Mouse (Mus musculus) CD4-positive, CD25-positive, alpha-beta regulatory T cell, adult 4 months (primary cell): ENCODE results near the gene Gm6899. TPM values are rescaled to one million over a fixed set of nuclear protein-coding genes. Genes with fewer than 3 reads are reported as not detected.

ENCODE experiments used
- ATAC-seq: one replicate; pipeline ENCODE4 v1.8.0; 2017
- polyA plus RNA-seq, 2 experiments: library from polyadenylated mRNA; unstranded; fragments of 100-300 nt; shearing (Covaris generic); gene quantifications; one replicate each; pipeline ENCODE4 v1.2.1; 2017

The Gm6899 gene
- polyA plus RNA-seq, result not detected

- peak; percentile 89 for ATAC-seq
These were observed at the start of gene Gm6899, which contains the start of gene Vrk2 for GRCm38 (mm10) chr11:26593061-26594059. Gene Gm6899 (plus strand): TSS chr11:26593241. Gene Vrk2 (minus strand): TSS chr11:26593999.

GRCm38 (mm10) chr11:26551551-26551950 lies 41.5 kb upstream of the Gm6899 start:
- ATAC-seq, result no peak

- ATAC-seq, result no peak
These were observed 7.4 kb upstream of the Gm6899 start for GRCm38 (mm10) chr11:26585409-26586366.

GRCm38 (mm10) chr11:26586367-26587183 lies 6.5 kb upstream of the Gm6899 start:
- peak; percentile 41 for ATAC-seq

GRCm38 (mm10) chr11:26587184-26587524 lies 5.9 kb upstream of the Gm6899 start:
- no peak for ATAC-seq

GRCm38 (mm10) chr11:26592395-26593053 lies 517 bp upstream of the Gm6899 start:
- ATAC-seq, result no peak

GRCm38 (mm10) chr11:26594487-26594886 lies 1.4 kb downstream of the Gm6899 start:
- no peak for ATAC-seq

GRCm38 (mm10) chr11:26596186-26596585 lies 3.1 kb downstream of the Gm6899 start:
- ATAC-seq, result no peak

GRCm38 (mm10) chr11:26597145-26597544 lies 4.1 kb downstream of the Gm6899 start:
- no peak for ATAC-seq

- no peak for ATAC-seq
These were observed 4.7 kb downstream of the Gm6899 start for GRCm38 (mm10) chr11:26597761-26598160.

GRCm38 (mm10) chr11:26598876-26599275 lies 5.8 kb downstream of the Gm6899 start:
- ATAC-seq, result no peak

- ATAC-seq, result no peak
These were observed 7.7 kb downstream of the Gm6899 start for GRCm38 (mm10) chr11:26600692-26601091.

- peak; percentile 43 for ATAC-seq
These were observed 8.6 kb downstream of the Gm6899 start for GRCm38 (mm10) chr11:26601571-26602175.

- no peak for ATAC-seq
These were observed 11.1 kb downstream of the Gm6899 start for GRCm38 (mm10) chr11:26604061-26604655.

GRCm38 (mm10) chr11:26608795-26609194 lies 15.8 kb downstream of the Gm6899 start:
- ATAC-seq, result no peak

GRCm38 (mm10) chr11:26618475-26619223 lies 25.6 kb downstream of the Gm6899 start:
- ATAC-seq, result no peak

GRCm38 (mm10) chr11:26622727-26623126 lies 29.7 kb downstream of the Gm6899 start:
- ATAC-seq, result no peak

- ATAC-seq, result no peak
These were observed 43.2 kb downstream of the Gm6899 start for GRCm38 (mm10) chr11:26636239-26636638.

- ATAC-seq, result peak; percentile 98
These were observed 47.3 kb downstream of the Gm6899 start for GRCm38 (mm10) chr11:26640314-26640785.

GRCm38 (mm10) chr11:26642141-26642540 lies 49.1 kb downstream of the Gm6899 start:
- ATAC-seq, result no peak
